Mouse (Mus musculus) kidney, postnatal 25 days (tissue): ENCODE results near the gene Acot6.
A peak's percentile ranks its signal among the peaks of the same experiment; 100 is the strongest.

Experiments used
- DNase-seq, 2 experiments: peaks; one replicate each; pipeline ENCODE4 v3.0.0; 2021; ENCODE audit warnings: mixed read lengths in 2 of 2

Acot6 gene

GRCm38 (mm10) chr12:84100604-84101492, at the start of gene Acot6:
TSS of gene Acot6 (plus strand) at chr12:84100654.
- peak; percentile 55 to 71 for DNase-seq

DNA sequence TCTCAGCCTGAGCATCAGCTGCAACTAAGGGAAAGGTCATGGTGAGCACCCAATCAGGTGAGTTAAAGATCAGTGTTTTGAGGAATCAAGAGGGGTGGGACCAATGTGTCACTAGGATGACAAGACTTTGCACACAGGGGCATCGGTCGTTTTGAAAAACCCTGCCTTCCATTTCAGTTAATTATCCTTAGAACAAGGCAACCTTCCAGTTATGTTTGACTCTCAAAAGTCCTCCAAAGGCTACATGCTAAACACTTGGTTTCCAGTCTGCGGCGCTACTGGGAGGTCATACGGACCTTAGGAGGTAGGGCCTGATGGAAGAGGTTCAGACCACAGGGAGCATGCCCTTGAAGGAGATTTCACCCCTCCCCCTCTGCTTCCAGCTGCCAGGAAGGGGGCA, 49.7 kb upstream of the Acot6 start:
- DNase-seq = peak; percentile 62 to 83

DNA sequence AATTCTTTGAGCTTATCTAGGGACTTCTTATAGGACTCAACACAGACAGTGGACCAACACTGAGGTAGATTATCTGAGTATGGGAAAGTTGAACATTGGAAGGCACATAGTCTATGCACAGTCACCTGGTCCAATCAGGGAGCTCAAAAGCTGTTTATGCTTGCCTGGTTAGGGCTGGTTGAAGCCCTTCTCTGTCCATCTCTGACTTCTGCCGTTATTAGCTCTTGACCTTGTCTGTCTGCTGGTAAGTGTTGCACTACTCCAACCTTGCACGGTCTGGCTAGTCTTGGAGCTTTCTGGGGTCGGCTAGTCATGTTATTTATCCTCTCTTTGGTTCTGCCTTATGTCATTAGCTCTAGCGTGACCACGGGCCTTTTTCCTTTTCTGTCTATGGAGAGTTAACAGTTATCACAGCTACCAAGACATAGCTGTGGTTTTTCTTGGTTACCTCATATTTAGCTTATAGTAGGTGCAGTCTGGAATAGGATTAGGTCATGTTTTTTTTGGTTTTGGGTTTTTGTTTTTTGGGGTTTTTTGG, 48.4 kb upstream of the Acot6 start, which contains the start of gene Acot3:
Gene Acot3, plus strand, starts transcription at position 208 of the 538 bp plus-strand sequence.
- peak in 1 of 2 experiments; percentile 63 for DNase-seq

DNA sequence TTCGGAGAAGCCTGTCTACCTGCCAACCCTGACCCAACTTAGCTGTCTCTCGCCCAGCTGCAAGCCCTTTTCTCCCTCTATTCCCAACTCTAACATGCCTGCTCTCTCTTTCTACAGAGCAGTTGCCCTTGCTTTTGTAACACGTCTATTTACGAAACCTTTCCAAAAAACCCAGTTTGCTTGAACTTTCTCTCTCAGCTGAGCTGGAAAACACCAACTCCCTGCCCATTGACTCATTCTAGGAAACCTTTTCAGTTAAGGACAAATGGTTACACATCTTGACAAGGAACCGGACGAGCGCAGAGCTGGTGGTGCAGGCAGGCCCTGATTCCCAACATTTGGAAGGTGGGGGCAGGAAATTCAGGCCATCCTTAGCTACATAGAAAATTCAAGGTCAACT, 47.8 kb upstream of the Acot6 start:
- no peak for DNase-seq

DNA sequence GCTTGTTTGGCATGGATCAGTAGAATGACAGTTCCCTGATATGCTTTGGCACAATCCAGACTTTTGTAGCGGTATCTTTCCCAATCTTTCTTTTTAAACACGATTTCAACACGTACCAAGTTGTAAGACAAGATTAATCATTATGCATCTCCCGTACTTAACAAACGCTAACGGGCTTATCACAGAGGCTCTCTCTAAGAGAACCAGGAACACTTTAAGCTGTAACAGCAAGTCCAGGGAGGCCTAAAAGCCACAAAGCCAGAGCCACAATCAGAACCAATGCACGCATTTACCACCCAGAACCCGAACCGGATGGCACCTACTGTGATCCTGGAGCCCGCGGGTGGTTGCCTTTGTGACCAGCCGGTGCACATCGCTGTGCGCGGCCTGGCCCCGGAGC, 47.3 kb upstream of the Acot6 start:
- peak in 1 of 2 experiments; percentile 40 for DNase-seq

- DNase-seq = peak; percentile 66 to 78
These were observed 46.6 kb upstream of the Acot6 start for GRCm38 (mm10) chr12:84053679-84054391.

GRCm38 (mm10) chr12:84060946-84061345, 39.5 kb upstream of the Acot6 start:
- DNase-seq = no peak

DNA sequence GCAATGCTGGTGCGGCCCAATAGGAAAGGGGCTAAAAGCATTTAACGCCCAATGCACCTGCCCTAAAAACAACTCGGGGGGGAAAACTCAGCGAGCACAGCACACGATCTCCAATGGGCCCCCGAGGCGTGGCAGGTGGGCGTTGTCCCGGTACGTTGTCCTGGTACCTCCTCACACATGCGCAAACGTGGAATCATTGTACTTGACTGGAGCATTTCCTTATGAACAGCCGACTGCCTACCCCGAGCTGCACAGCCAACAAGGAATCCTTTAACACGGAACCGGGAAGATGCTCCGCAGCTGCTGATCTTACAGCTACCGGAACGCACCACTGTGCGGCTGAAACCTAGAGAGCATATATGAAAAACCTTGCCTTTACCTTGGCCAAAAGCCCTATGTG, 38.1 kb upstream of the Acot6 start:
- DNase-seq = no peak

- DNase-seq = peak; percentile 46 to 57
These were observed 37.2 kb upstream of the Acot6 start for GRCm38 (mm10) chr12:84063228-84063627.

GRCm38 (mm10) chr12:84063833-84064232, 36.6 kb upstream of the Acot6 start:
- no peak for DNase-seq

GRCm38 (mm10) chr12:84064621-84065020, 35.8 kb upstream of the Acot6 start:
- DNase-seq = peak; percentile 58 to 85

DNA sequence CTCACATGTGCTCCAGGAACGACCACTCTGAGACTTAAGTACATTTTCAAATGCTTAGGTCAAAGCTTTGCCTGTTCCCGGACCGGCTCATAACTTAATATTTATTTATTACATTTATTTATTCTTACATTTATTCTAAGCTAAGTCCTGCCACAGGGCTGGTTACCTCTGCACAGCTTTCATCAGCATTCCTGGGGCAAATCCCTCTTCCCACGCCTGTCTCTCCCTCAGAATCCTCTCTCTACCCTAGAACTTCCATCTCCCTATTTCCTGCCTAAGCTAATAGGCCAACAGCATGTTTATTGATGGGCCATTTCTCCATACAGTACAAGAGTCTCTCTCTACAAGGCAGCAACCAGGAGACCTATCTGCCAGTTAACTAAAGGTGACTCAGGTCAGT, 32.7 kb upstream of the Acot6 start:
- no peak for DNase-seq

- no peak for DNase-seq
These were observed 32.2 kb upstream of the Acot6 start for GRCm38 (mm10) chr12:84068296-84068695.

GRCm38 (mm10) chr12:84068986-84069385, 31.5 kb upstream of the Acot6 start, which contains the start of gene Acot5:
TSS of gene Acot5 (plus strand) at chr12:84069325.
- no peak for DNase-seq

GRCm38 (mm10) chr12:84069582-84069981, 30.9 kb upstream of the Acot6 start:
- DNase-seq = peak; percentile 43 to 76

GRCm38 (mm10) chr12:84071696-84072095, 28.8 kb upstream of the Acot6 start:
- no peak for DNase-seq

GRCm38 (mm10) chr12:84077371-84077990, 23.0 kb upstream of the Acot6 start:
- DNase-seq = no peak

DNA sequence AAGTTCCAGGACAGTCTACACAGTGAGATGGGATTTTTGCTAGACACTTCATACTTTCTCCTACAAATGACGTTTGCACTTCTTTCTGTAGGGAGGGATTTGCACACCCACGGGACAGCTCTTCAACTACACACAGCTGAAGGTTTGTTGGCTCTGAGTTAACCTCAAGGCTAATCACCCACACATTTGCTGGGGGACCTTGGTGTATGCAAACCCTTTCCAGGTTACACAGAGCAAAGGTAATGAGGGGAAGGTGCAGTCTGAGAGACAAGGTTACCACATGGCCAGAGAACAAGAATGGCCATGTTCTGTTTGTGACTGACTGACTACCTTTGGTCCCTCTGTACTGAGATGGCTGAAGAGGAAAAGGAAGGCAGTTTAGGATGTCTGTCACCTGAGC, 16.6 kb upstream of the Acot6 start:
- DNase-seq = no peak

GRCm38 (mm10) chr12:84084581-84084980, 15.9 kb upstream of the Acot6 start:
- no peak for DNase-seq

DNA sequence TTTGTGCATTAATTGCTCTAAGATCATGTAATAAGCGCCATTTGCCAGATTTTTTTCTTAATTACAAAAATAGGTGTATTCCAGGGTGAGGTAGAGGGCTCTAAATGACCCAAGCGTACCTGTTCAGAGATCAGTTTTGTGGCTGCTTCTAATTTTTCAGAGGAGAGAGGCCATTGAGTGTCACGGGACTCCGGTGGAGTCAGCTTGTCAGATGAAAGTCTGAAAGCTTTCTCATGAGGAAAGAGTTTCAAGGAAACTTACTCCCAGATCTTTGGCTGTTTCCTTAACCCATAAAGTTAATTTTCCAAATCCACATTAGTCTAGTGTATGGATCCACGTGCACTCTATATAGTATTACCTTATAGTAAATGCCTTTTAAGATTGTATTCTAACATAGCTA, 5.8 kb upstream of the Acot6 start:
- DNase-seq = peak; percentile 24 to 47

DNA sequence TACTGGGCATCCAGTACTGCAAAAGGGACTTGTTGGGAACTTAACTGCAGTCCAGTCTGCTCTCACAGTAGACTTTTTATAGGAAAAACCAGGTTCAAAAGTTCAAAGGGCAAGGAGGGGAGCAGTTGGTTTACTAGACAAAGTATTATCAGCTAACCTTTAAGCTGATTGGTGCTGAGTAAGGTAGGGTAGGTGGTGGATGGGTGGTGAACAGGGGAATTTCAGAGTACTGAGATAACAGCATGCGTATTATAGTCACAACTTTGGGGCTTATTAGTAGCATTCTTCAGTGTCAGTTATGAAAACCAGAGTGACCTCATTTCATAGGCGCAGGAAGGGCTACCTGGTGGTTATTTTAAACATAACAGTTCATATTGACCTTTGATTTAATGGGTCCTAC, 849 bp upstream of the Acot6 start:
- DNase-seq = no peak

GRCm38 (mm10) chr12:84100071-84100470, 383 bp upstream of the Acot6 start:
- DNase-seq = no peak

GRCm38 (mm10) chr12:84101493-84101845, 1.0 kb downstream of the Acot6 start:
- no peak for DNase-seq
